Mouse (Mus musculus) gonadal fat pad, adult 2 months (tissue): ENCODE results near the gene Ddx5. TPM values are rescaled to one million over a fixed set of nuclear protein-coding genes. Genes with fewer than 3 reads are reported as not detected.
"Not testable (repeated sequence)": the region's sequence is repeated elsewhere in the genome, so short reads cannot be mapped to it uniquely, and the experiment has no call there.

Source experiments
- DNase-seq: peaks from one replicate; pipeline ENCODE4 v3.0.0-alpha.2; 2012; ENCODE audit warnings: low read depth
- polyA plus RNA-seq: library from polyadenylated mRNA; depleted of rRNA; stranded (reverse); fragments of >200 nt; gene quantifications from 2 replicates; pipeline ENCODE4 v1.2.3, GENCODE M21; 2012

Gene Ddx5
- polyA plus RNA-seq, 1 experiment, result 362 TPM

- no peak for DNase-seq
These were observed 26.7 kb downstream of the Ddx5 start for GRCm38 (mm10) chr11:106762139-106762799.

- DNase-seq, result no peak
These were observed 28.5 kb downstream of the Ddx5 start for GRCm38 (mm10) chr11:106760511-106760910.

GRCm38 (mm10) chr11:106759028-106759427 lies 30.0 kb downstream of the Ddx5 start:
- no peak for DNase-seq

GRCm38 (mm10) chr11:106755583-106755982 lies 33.4 kb downstream of the Ddx5 start:
- DNase-seq, result no peak

GRCm38 (mm10) chr11:106753314-106753713 lies 35.7 kb downstream of the Ddx5 start:
- no peak for DNase-seq

- DNase-seq, result no peak
These were observed 36.9 kb downstream of the Ddx5 start for GRCm38 (mm10) chr11:106752103-106752502.

GRCm38 (mm10) chr11:106751039-106752018 lies 37.7 kb downstream of the Ddx5 start, which contains the start of gene Milr1:
Gene Milr1, plus strand, starts transcription at chr11:106751226.
- DNase-seq, result no peak

- no peak for DNase-seq
These were observed 38.7 kb downstream of the Ddx5 start, which contains the start of gene Pecam1 for GRCm38 (mm10) chr11:106750121-106750751. Gene Pecam1, minus strand, starts transcription at chr11:106750628.

GRCm38 (mm10) chr11:106749557-106750120 lies 39.3 kb downstream of the Ddx5 start:
- not testable (repeated sequence) for DNase-seq

- DNase-seq, result no peak
These were observed 44.0 kb downstream of the Ddx5 start for GRCm38 (mm10) chr11:106744949-106745348.

GRCm38 (mm10) chr11:106742388-106742841 lies 46.6 kb downstream of the Ddx5 start:
- DNase-seq, result no peak

- DNase-seq, result no peak
These were observed 47.2 kb downstream of the Ddx5 start for GRCm38 (mm10) chr11:106741826-106742225.

- DNase-seq, result no peak
These were observed 47.8 kb downstream of the Ddx5 start for GRCm38 (mm10) chr11:106741232-106741631.

GRCm38 (mm10) chr11:106740724-106741123 lies 48.3 kb downstream of the Ddx5 start:
- DNase-seq, result not testable (repeated sequence)

- DNase-seq, result no peak
These were observed 49.9 kb downstream of the Ddx5 start for GRCm38 (mm10) chr11:106739116-106739515.

GRCm38 (mm10) chr11:106737178-106737621 lies 51.8 kb downstream of the Ddx5 start:
- DNase-seq, result no peak

GRCm38 (mm10) chr11:106736614-106737013 lies 52.4 kb downstream of the Ddx5 start:
- no peak for DNase-seq

GRCm38 (mm10) chr11:106730714-106731113 lies 58.3 kb downstream of the Ddx5 start:
- no peak for DNase-seq
